8 mouse cellular contexts compared by ENCODE assay signal in genomic region chr14:20793758-20794531, GRCm38 (mm10). TPM values are rescaled to one million over a fixed set of nuclear protein-coding genes. Genes with fewer than 3 reads are reported as not detected.
DNase-seq lines count a peak whose midpoint lies in the region; ATAC-seq and TF ChIP-seq lines count a peak whose summit lies in the region.

TSS of gene Camk2g (minus strand) at chr14:20794088.

- peak; percentile 17; the same call in 1 of the 2 replicates for TF ChIP-seq CTCF in midbrain, postnatal 0 days (IDR thresholded peaks at IDR 0.05)

- no peaks in the 10 kb centered on the region for H3K27me3 ChIP-seq in limb, embryonic 15.5 days
- no peaks in the 10 kb centered on the region for H3K27me3 ChIP-seq in midbrain, postnatal 0 days (ENCODE audit: insufficient read depth, low read length)

- under 1% methylated on average over 17 of the region's 76 CpGs for WGBS in limb, embryonic 15.5 days
- WGBS in midbrain, postnatal 0 days = under 1% methylated on average over 34 of the region's 76 CpGs

- peaks cover 25% of the 10 kb centered on the region for H3K36me3 ChIP-seq in limb, embryonic 15.5 days
- H3K36me3 ChIP-seq in midbrain, postnatal 0 days (ENCODE audit: insufficient read depth, low read length) = peaks cover 10% of the 10 kb centered on the region

- peak; percentile 56 to 68 for DNase-seq in left cerebral cortex, adult 18-20 months (ENCODE audit: low spot score in 2 of 2)
- DNase-seq in left cerebral cortex, adult 11 months (ENCODE audit: low spot score) = no peak
- DNase-seq in embryo, embryonic 11 days = peak; percentile 92
- DNase-seq in kidney, adult 11 months = peak; percentile 80
- DNase-seq in midbrain, postnatal 0 days (ENCODE audit: low spot score) = peak; percentile 86
- DNase-seq in spleen, postnatal 10 days (ENCODE audit: low spot score in 2 of 2) = peak; percentile 68 to 90

- ATAC-seq in granulocyte monocyte progenitor cell, adult 5-6 weeks (replicated peaks; ENCODE audit: poor library complexity, severe bottlenecking) = peak; percentile 73
- peak; percentile 85 for ATAC-seq in limb, embryonic 15.5 days (ENCODE audit: insufficient number of reproducible peaks, low FRiP score, low TSS enrichment, low read depth)
- peak; percentile 91 for ATAC-seq in midbrain, postnatal 0 days (ENCODE audit: low FRiP score)

- peak within 1 kb of the TSS; percentile 70 for H3K9ac ChIP-seq in limb, embryonic 15.5 days
- H3K9ac ChIP-seq in midbrain, postnatal 0 days (replicated peaks; ENCODE audit: low read length, poor library complexity, severe bottlenecking) = peak within 1 kb of the TSS; percentile 97

- peak within 1 kb of the TSS; percentile 82 for H3K27ac ChIP-seq in limb, embryonic 15.5 days
- H3K27ac ChIP-seq in midbrain, postnatal 0 days (ENCODE audit: low read depth, low read length) = peak within 1 kb of the TSS; percentile 77

- H3K4me3 ChIP-seq in limb, embryonic 15.5 days = peak within 1 kb of the TSS; percentile 86
- peak within 1 kb of the TSS; percentile 85 for H3K4me3 ChIP-seq in midbrain, postnatal 0 days (ENCODE audit: low read depth, low read length)

- peak within 1 kb of the TSS; percentile 91 for H3K4me2 ChIP-seq in limb, embryonic 15.5 days
- peak within 1 kb of the TSS; percentile 82 for H3K4me2 ChIP-seq in midbrain, postnatal 0 days (ENCODE audit: low read depth, low read length, poor library complexity, severe bottlenecking)

- H3K9me3 ChIP-seq in limb, embryonic 15.5 days = no peaks in the 10 kb centered on the region
- H3K9me3 ChIP-seq in midbrain, postnatal 0 days (ENCODE audit: low read length) = no peaks in the 10 kb centered on the region

- peaks cover 39% of the 10 kb centered on the region for H3K4me1 ChIP-seq in limb, embryonic 15.5 days
- H3K4me1 ChIP-seq in midbrain, postnatal 0 days (ENCODE audit: insufficient read depth, low read length) = peaks cover 9% of the 10 kb centered on the region; the same call in 1 of the 2 replicates

RNA-seq across cellular contexts. Expression of gene Camk2g, which starts in this region (rescaled TPM):
- 100 to 1,000 TPM; 315 to 361 TPM for total RNA-seq in left cerebral cortex, adult 18-20 months (2021)
- 28.0 and 35.2 TPM in 2 replicates for total RNA-seq in granulocyte monocyte progenitor cell, adult 5-6 weeks (2014; fragmentation: Nextera tagmentation)
- 50.3 and 65.9 TPM in 2 replicates for total RNA-seq in granulocyte monocyte progenitor cell, adult 5-6 weeks (2017)
- polyA plus RNA-seq in limb, embryonic 15.5 days (2015; fragmentation: Nextera tagmentation; extraction: Ambion mirVana) = 44.4 and 55.6 TPM in 2 replicates
- 239 and 267 TPM in 2 replicates for total RNA-seq in midbrain, postnatal 0 days (2014; rRNA removed)
- 261 and 284 TPM in 2 replicates for polyA plus RNA-seq in midbrain, postnatal 0 days (2015; fragmentation: Nextera tagmentation; extraction: Ambion mirVana)
